Mouse (Mus musculus) neutrophil, adult 5-6 weeks (primary cell): ENCODE measurements around the gene Aim2. TPM values are rescaled to one million over a fixed set of nuclear protein-coding genes. Genes with fewer than 3 reads are reported as not detected.
"Not testable (repeated sequence)": the region's sequence is repeated elsewhere in the genome, so short reads cannot be mapped to it uniquely, and the experiment has no call there.

ENCODE experiments used
- ATAC-seq: fragments of 151-379, 151-347 bp; 2 replicates; pipeline ENCODE4 v1.8.0; 2017; ENCODE audit warnings: mild to moderate bottlenecking, moderate TSS enrichment; ENCODE audit not compliant: insufficient number of reproducible peaks, poor library complexity, low FRiP score, severe bottlenecking; ENCODE audit errors: extremely low read depth
- total RNA-seq: library from RNA; stranded (forward); fragments of 200-1000 nt; gene quantifications from 2 replicates; pipeline ENCODE4 v1.2.3, GENCODE M21; 2017

Gene Aim2
- total RNA-seq, 1 experiment from 2014 or later, result 213 TPM

- peak; percentile 49 for ATAC-seq
Measured at GRCm38 (mm10) chr1:173437161-173437953, 86.7 kb downstream of the Aim2 start.

GRCm38 (mm10) chr1:173440681-173441080, 90.0 kb downstream of the Aim2 start:
- peak; percentile 20; the same call in 1 of the 2 replicates for ATAC-seq

GRCm38 (mm10) chr1:173441210-173441609, 90.5 kb downstream of the Aim2 start:
- peak; percentile 84 for ATAC-seq

GRCm38 (mm10) chr1:173443061-173443460, 92.4 kb downstream of the Aim2 start:
- no peak for ATAC-seq

- ATAC-seq, result peak; percentile 42; the same call in 1 of the 2 replicates
Measured at GRCm38 (mm10) chr1:173447067-173447466, 96.4 kb downstream of the Aim2 start.

- no peak for ATAC-seq
Measured at GRCm38 (mm10) chr1:173450621-173451020, 99.9 kb downstream of the Aim2 start.

GRCm38 (mm10) chr1:173451665-173452064, 101.0 kb downstream of the Aim2 start:
- ATAC-seq, result peak; percentile 40; the same call in 1 of the 2 replicates

GRCm38 (mm10) chr1:173456139-173456754, 105.6 kb downstream of the Aim2 start:
- ATAC-seq, result peak; percentile 93

GRCm38 (mm10) chr1:173456761-173457160, 106.1 kb downstream of the Aim2 start:
- no peak for ATAC-seq

- ATAC-seq, result not testable (repeated sequence)
Measured at GRCm38 (mm10) chr1:173480399-173481181, 129.9 kb downstream of the Aim2 start.

GRCm38 (mm10) chr1:173481182-173481574, 130.5 kb downstream of the Aim2 start:
- not testable (repeated sequence) for ATAC-seq

- peak; percentile 82 for ATAC-seq
Measured at GRCm38 (mm10) chr1:173490812-173491480, 140.3 kb downstream of the Aim2 start, which contains the start of gene Ifi206. Gene Ifi206 (minus strand): TSS chr1:173491041.

- not testable (repeated sequence) for ATAC-seq
Measured at GRCm38 (mm10) chr1:173491483-173491882, 140.8 kb downstream of the Aim2 start.

GRCm38 (mm10) chr1:173510595-173510994, 159.9 kb downstream of the Aim2 start:
- not testable (repeated sequence) for ATAC-seq

Other genes with a start within 250 kb of the Aim2 start
- 0.12 TPM in 1 of 2 replicates, not detected in the other for gene Olfr1408, start 213.5 kb upstream of the Aim2 start, total RNA-seq
- not detected in 2 replicates for gene Olfr1406, start 160.2 kb upstream of the Aim2 start, total RNA-seq
- not detected in 2 replicates for gene Olfr218, start 153.1 kb upstream of the Aim2 start, total RNA-seq
- gene Olfr1404, start 138.5 kb upstream of the Aim2 start, total RNA-seq, result not detected in 2 replicates
- gene Fcer1a, start 123.7 kb upstream of the Aim2 start, total RNA-seq, result 1.8 TPM in 1 of 2 replicates, not detected in the other
- not detected in 2 replicates for gene Olfr418, start 84.9 kb upstream of the Aim2 start, total RNA-seq
- gene Mptx2, start 73.1 kb upstream of the Aim2 start, total RNA-seq, result not detected in 2 replicates
- not detected in 2 replicates for gene Ackr1, start 17.1 kb upstream of the Aim2 start, total RNA-seq
- gene Cadm3, start 16.8 kb downstream of the Aim2 start, total RNA-seq, result 0.37 TPM in 1 of 2 replicates, not detected in the other
- gene Ifi206, start 140.2 kb downstream of the Aim2 start, total RNA-seq, result 52.5 and 53.9 TPM in 2 replicates
- gene Ifi214, start 185.1 kb downstream of the Aim2 start, total RNA-seq, result 90.5 and 95.3 TPM in 2 replicates
- 119 and 122 TPM in 2 replicates for gene Ifi213, start 248.4 kb downstream of the Aim2 start, total RNA-seq